Mouse (Mus musculus): ENCODE measurements around the gene Lpin2. TPM values are rescaled to one million over a fixed set of nuclear protein-coding genes. Genes with fewer than 3 reads are reported as not detected.
A peak's percentile ranks its signal among the peaks of the same experiment; 100 is the strongest.

Lpin2 gene
- polyA plus RNA-seq, 2 experiments from 2014 or later = 22.6 to 35.9 TPM

DNA sequence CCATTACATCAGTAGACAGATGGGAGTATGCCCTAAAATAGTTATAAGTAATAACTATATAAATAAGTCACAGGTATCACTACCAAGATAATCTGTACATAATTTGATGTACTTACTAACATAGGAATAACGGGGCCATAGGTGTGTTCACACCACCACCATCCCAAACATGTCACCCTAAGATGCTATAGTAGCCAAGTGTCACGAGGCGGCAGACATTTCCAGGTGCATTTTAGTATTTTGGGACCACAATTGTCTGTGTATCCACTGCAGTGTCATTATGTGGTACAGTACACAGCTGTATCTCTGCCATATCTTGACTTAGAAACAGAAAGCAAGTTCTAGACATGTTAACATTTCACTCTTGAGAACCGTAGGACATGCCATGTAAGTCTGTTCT is 50.9 kb downstream of the Lpin2 start:
- ATAC-seq = no peak

DNA sequence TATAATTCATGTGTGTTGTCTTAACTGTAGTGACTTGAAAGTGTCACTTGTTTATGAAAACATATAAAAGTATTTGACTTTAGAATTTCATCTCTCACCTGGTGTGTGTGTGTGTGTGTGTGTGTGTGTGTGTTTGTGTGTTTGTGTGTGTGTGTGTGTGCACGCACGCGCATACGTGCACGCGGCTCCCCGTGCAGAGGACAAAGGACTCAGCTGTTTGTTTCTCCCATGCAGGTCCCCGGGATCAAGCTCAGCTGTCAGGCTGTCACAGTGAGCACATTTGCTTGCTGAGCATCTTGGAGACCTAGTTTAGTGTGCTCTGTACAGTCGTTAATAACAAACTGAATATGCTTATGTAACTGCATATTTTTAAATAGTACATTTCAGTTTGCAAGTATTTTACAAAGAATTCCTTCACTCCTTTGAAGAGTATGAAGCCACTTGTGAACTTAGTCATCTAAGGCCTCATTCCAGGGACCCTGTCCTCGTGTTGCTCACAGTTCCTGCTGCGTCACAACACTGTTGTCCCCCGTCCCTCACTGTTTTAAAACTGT is 51.8 kb downstream of the Lpin2 start:
- ATAC-seq = no peak

DNA sequence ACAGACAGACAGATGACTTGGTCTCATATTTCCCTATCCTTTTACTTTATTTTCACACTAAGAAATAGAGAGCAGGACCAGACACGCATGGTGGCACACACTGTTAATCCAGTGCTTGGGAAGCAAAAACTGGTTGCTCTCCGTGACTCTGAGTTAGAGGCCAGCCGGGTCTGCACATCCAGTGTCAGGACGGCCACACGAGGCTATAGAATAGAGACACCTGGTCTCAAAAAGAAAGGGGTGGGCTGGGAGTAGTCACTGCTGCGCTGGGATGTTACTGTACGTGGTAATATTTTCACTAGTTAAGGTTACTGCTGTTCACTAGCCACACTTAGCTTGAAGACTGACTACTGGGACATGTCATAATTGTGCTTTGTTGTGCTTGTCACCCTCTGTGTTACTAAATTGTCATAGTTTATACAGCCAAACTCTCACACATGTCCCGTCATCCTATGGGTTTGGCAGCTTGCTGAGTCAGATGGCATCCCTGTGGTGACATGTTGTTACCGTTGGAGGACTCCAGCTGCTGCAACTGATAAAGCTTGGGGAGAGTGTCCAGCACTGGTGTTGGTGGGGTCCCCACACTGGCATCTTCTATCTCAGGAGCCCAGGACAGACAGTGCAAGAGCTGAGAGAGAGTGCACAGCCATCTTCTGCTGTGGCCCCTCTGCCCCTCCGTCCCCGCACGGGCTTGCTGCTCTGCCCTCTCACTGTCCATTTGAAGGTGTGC is 53.0 kb downstream of the Lpin2 start:
- ATAC-seq = no peak

DNA sequence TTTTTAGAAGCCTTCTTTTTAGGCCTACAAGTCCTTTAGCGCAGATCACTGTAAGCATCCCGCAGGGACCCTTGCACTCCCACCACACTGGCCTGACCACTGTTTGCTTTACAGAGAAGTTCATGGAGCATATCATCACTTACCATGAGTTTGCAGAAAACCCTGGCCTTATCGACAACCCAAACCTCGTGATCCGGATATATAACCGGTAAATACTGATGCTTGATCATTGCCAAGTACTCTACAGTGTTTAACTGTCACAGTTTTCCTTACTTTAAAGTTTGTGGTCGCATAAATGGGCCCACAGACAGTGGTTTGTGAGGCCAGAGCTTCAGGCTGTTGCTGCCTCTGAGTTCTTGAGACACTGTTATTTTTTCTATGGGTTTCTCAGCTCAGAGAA is 56.1 kb downstream of the Lpin2 start:
- ATAC-seq = no peak

DNA sequence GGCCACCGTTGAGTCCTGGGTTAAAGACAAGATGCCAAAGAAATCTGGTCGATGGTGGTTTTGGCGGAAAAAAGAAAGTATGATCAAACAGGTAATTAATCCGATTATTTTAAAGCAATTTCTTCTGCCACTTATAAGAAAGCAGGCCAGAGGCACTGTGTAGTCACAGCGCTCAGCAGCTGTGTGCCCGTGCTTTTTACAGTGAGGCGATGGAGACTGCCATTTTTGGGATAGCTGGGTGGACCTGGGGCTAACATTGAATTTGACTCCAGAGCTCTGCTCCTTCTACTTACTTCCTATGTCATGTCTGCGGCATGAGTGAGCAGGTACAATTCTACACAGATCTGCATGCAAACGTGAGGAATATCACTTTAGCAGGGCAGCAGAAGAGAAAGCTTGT is 58.5 kb downstream of the Lpin2 start:
- no peak for ATAC-seq

DNA sequence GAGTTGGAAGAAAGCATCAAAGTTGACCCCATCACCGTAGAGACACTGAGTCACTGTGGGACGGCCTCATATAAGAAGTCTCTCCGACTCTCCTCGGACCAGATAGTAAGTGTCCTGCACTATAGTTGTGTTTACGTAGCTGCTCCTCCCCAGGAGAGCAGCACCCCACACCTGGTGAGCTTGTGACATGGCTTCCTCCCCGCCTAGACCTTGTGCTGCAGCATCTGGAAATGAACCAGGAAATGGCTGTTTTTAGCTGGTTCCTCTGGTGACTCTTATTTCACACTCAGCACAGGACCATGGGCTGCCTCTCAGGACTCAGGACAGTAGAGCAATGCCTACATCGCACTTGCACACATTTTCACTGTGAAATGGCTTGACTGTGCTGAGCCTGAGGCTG is 60.3 kb downstream of the Lpin2 start:
- ATAC-seq = no peak

DNA sequence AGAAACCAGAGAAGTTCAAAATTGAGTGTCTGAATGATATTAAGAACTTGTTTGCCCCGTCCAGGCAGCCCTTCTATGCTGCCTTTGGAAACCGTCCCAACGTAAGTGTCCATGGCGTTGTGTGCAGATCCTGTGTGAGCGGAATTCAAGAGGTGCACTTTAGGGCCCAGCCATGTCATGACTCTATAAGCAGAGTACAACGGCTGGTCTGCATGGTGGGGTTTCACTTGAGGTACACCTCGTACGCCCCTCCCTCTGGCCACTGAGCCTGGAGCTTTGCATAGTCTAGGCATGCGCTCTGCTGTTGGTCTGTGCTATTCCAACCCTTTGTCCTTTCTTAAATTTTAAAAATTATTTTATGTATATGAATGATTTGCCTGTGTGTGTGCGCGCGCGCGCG is 62.8 kb downstream of the Lpin2 start:
- ATAC-seq = no peak

DNA sequence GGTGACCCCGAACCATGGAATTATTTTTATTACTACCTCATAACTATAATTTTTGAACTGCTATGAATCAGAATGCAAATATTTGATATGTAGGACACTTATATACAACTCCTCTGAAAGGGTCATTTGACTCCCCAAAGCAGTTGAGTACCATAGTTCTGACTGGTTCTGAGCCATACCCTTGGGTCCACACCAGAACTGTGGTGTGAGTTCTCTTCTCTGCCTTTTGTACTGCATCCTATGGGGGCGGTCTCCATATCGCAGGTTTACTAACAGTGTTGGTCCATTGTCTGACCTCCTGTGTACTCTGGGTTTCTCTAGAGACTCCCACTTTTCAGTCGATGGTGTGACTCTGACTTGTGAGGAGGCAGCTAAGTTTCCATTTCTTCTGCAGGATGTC is 63.7 kb downstream of the Lpin2 start:
- no peak for ATAC-seq

DNA sequence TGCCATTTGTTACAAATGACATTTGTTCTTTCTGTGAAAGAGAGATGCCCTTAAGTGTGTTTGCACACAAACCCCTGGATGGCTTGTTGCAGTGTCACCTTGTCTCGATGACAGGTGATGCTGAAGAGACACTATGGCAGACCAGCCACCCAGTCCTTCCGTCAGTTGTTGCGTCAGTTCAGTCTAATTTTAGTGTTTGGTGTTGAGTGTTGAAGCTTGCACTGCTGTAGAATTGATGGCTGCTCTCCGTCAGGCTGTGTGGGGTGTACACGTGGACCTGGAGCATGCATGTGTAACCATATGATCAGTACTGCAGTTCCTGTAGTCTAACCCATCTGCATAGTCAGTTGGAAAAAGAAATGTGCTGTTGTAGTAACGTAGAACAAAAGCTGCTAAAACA is 66.6 kb downstream of the Lpin2 start:
- no peak for ATAC-seq

DNA sequence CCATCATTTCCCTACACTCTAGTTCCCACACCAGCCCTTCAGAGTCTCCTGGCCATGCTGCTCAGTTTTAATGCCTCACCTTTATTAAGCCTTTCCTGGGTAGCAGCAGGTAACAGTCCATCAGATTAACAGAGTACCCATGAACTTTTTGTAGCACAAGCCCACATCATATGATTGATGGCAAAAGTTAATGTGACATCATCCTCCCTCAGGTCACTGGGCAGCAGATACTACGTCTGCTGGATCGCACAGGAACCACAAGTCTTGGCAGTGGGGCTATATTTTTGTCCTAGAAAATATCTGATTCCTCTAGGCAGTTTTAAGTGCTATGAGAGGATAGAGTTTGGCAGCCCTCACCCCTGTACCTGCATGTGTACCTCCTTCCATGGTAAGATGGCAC is 67.7 kb downstream of the Lpin2 start:
- ATAC-seq = no peak

DNA sequence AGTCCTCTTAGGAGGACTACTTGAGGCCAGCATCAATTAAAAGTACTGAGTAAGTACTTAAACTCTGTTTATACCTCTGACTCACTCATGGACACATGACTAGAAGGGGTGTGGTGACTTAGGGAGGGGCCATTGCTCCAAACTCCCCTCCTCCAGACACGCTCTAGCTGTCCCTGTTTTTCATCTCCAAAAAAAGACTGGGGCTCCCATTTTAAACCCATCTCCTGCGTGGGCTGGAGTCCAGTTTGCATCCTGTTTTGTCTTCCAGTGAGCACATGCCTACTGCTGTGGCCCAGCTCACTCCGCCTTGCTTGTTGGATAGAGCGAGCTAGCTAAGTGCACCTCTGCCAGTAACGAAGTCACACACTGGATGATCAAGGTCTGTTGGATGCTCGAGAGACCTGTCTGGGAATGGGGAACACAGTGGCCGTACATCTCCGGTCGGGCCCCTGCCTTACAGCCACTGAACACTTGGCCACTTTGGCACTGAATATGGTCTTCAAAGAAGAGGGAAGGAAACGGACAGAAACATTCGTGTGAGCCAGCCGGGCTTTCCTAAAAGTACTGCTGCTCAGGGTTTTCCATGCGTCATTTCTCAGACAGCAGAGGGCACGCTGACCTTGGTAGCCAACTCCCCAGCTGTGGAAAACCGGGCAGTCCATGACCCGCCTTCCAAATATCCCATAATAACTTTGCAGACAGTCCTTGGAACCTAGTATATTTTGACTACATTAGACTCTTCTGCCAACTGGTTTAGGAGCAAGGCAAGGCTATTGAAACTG is 68.7 kb downstream of the Lpin2 start:
- ATAC-seq = no peak

DNA sequence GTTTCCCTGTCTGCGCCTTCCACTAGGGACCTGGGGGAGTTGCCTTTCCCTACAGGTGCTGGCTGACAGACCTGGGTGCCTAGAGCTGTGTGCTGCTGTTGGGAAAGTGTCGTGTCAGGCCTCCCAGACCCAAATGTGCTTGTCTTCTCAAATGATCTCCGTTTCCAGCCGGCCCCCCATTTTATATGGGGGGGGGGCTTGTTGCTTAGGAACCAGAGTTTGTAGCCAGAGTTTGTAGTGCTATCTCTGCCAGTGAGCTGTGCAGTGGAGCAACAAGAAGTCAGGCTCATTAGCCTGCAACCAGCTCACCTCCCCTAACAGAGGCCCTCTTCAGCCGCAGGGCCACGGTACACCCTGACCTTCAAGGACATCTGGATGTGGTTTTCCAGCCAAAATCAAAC is 69.2 kb downstream of the Lpin2 start:
- ATAC-seq = no peak

DNA sequence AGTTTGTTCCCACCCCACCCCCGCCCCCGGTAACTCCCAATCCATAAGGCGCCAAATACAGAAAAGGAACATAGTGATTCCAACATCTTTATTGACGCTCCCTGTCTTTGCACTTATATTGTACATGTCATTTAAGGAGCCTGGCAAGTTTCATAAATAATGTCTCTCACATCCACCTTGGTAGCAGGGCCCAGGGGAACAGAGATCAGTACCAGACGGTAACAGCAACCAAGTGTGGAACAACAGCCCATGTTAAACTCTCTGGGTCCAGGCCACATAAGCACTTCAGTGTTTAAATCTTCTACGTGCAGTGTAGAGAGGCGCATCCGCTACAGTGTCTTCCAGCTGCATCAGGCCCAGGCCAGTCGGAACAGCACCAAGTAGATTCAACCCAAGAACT is 69.7 kb downstream of the Lpin2 start:
- no peak for ATAC-seq

DNA sequence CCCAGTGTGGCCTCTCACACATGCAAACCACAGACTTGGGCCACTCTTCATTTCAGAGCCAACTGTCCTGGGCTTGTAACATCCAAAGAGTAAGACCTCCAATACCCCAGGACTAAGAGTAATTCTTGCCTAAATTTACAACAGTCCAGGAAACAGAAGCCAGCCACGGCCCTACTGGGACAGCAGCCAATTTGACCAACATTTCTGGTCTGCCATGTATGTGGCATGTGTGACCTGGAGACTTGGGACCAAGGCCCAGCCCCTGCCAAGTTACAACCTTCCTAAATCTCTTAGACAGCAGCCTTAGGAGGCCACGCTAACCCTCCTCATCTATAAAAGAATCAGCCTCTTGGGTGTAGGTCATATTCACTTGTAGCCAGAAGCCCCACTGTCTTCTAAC is 71.0 kb downstream of the Lpin2 start:
- no peak for ATAC-seq

DNA sequence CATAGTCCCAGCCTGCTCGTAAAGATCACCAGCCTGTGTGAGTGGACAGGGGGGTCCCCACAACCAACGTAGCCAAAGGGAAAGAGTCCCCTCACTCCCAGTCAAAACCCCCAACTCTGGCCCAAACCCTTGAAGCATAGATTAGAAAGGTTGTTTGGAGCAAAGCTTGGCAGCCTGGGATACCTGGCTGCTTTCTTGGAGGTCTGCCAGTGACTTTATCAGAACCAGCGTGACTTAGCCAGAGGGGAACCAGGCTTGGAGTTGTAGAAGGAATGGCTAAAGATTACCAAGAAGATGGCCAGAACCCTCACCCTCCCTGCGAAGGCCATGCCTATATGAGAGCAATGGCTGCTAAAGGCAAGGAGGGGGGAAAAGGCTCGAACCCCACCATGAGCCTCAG is 71.7 kb downstream of the Lpin2 start:
- ATAC-seq = no peak

DNA sequence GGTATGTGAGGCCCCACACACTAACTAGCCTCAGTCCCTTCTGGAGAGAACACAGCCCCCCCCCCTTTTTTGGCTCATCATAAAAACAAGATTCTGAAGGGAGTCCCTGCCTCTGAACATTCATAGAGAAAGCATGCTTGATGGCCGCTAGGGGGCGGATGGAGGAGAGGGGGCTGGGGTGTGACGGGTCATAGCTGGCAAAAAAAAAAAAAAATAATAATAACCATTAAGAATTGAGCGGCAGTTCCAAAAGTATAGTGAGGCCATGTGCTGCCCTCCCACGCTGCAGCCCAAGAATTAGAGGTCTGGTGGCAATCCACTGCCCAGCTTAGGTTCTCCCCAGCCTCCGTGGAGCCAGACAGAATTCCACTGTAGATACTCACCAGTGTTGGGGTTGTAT is 72.4 kb downstream of the Lpin2 start:
- ATAC-seq = peak; percentile 53

DNA sequence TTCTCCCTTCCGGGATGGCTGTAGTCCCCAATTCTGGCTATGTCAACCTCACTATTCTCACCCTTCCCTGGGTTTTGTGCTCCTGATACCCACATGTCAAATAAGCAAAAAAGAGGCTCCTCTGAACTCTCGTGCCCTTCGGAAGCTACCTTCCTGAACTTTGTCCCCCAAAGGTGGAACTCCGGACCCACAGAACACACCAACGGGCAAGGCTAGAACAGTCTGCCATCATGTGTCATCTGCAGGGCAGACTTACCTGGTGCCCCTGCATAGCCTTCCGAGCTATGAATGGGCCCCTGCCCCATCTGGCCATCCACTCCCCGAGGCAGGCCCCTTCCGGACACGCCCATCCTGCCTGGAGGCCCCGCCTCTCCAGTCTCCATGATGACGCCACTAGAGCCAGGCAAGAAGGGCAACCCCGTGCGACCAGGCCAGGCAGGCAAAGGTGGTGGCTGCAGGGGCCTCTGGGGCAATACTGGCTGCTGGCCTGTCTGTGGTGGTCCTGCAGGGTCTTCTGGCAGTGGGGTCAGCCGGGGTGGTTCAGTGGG is 73.8 kb downstream of the Lpin2 start:
- ATAC-seq = no peak

DNA sequence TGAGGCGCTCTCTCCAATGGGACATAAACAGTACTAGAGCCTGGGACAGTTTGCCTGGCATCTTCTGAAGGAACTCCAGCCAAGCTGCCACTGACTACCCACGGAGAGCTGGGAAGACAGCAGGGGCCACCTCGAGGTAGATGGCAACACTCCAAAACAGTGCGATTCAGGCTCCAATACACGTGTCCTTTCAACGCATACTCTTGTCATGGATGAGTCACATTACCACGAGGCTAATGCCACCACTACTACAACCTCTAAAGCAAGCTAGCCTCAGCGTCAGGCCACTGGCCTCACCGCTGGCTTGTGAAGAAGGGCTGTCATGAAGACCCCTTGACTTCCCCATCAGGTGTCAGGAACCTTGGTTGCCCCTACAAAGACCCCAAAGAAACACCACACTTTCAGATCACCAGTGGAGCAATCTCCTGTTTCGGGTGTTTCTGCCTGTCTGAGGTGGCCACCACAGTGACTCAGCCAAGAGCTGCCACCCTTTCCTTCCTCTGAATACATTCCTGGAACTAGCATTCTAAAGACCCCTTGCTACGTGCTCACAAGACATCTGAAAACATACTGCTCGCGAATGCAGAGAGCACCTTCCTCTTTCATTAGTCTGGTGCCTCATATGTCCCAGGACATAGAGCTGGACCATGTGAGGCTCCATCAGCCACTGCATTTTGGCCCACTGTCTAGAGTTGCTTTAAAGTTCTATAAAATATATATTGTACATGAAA is 74.6 kb downstream of the Lpin2 start:
- ATAC-seq = no peak

DNA sequence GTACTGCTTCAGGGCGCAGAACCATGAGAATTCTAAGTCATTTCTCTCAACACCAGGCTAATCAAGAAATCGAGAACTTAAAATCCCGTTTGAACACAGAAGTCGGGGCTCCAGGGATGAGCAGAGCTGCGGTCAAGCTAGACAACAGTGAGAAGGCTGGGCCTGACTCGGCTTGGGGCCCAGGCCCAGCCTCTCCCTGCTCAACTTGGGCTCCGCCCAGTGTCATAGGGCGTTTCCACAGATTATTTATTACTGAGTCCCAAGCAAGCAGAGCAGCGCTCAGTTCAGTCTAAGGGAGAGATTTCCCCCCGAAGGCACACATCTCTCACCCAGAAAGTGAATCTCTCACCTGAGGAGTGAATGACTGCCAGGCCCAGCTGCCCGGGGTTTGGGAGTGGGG is 77.4 kb downstream of the Lpin2 start:
- ATAC-seq = no peak

DNA sequence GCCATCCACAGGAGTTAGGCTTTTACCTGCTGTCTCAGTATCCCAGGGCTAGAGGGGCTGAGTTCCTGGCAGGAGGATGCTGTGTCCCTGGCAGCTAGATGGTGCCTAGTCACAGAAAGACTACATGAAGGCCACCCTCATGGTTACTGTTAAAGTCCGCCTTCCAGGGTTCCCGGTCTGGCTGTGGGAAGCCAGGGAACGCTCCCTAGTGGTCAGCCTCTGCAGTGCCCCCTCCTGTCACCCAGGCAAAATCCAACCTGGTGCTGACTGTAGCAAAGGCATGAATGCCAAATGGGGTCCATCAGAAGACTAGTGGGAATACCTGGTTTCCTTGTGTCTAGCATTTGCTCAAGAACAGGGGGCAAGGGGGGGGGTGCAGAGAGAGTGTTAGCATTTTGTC is 78.3 kb downstream of the Lpin2 start:
- ATAC-seq = no peak

DNA sequence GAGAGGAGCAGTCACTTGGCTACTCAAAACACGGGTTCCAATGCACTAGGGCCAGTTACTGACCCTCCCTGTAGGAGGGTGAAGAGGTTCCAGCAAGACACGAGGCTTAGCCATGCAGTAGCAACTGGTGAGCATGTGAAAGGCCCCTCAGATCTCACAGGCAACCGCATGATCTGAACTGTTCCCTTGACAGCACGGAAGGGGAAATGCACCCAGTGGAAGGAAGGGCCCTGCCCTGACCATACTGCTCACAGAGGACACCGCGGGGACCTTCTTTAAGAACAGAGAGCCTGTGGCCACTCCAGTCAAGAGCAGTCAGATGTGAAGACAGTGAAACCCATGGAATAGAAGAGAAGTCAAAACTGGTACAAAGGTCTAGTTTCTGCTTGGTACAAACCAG is 80.8 kb downstream of the Lpin2 start:
- ATAC-seq = no peak

DNA sequence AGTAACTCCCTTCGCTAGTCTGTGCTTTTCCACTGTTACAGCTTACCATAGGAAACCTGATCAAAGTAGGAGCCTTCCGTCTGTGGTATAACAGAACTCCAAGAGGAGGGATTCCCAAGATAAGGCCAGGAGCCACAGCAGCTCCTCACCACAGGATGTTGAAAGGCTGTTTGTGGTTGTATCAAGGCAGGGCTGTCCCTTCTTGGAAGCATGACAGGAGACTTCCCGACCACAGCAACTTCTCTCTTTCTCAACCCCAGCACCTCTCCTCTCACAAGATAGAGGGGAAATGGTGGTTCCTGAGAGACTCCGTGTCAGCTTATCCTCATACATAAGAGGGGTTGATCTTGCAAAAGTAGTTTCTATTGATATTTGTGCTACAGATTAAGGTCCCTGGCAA is 82.4 kb downstream of the Lpin2 start:
- ATAC-seq = no peak
